Mouse (Mus musculus): ENCODE measurements at regions not wholly inside any gene's neighbourhood (a gene's known extent, or its start where the extent isn't known, plus 50 kb on each side); places are given as distances from the start of the nearest gene placed in this dataset.

- TF ChIP-seq POLR2A (IDR thresholded peaks at IDR 0.05; ENCODE audit: borderline replicate concordance, extremely low read depth, insufficient read depth, insufficient read length), result no peak
- Histone ChIP-seq H3K9ac (ENCODE audit: low read depth, low read length, severe bottlenecking) (no peak overlapping the region), H3K36me3 (ENCODE audit: control insufficient read depth, insufficient read depth, low read length) (no peaks in the 10 kb centered on the region), H3K27me3 (ENCODE audit: control insufficient read depth, insufficient read depth, low read length) (peaks cover 10% of the 10 kb centered on the region), H3K4me3 (replicated peaks; ENCODE audit: low read length) (no peak overlapping the region), H3K9me3 (ENCODE audit: control insufficient read depth, low read length) (no peaks in the 10 kb centered on the region), H3K27ac (replicated peaks; ENCODE audit: low read depth, low read length) (no peak overlapping the region), H3K4me2 (replicated peaks; ENCODE audit: low read depth, low read length, severe bottlenecking) (no peak overlapping the region), H3K4me1 (ENCODE audit: control insufficient read depth, insufficient read depth, low read length) (no peaks in the 10 kb centered on the region)
- DNase-seq (ENCODE audit: low spot score) (peak; percentile 51), ATAC-seq (ENCODE audit: low FRiP score, low read depth) (peak; percentile 73; the same call in 1 of the 2 replicates)
- 13% methylated on average over 3 of the region's 3 CpGs for WGBS
Observed at GRCm38 (mm10) chr8:7323067-7323675, 1337.9 kb downstream of the Efnb2 start.

GRCm38 (mm10) chr8:7322376-7323066 lies 1338.5 kb downstream of the Efnb2 start:
- no peak for DNase-seq (ENCODE audit: low spot score)
- Histone ChIP-seq H3K27ac (replicated peaks; ENCODE audit: low read depth, low read length) (no peak overlapping the region), H3K36me3 (ENCODE audit: control insufficient read depth, insufficient read depth, low read length) (no peaks in the 10 kb centered on the region), H3K4me2 (replicated peaks; ENCODE audit: low read depth, low read length, severe bottlenecking) (no peak overlapping the region), H3K9me3 (ENCODE audit: control insufficient read depth, low read length) (no peaks in the 10 kb centered on the region), H3K9ac (ENCODE audit: low read depth, low read length, severe bottlenecking) (no peak overlapping the region), H3K4me1 (ENCODE audit: control insufficient read depth, insufficient read depth, low read length) (no peaks in the 10 kb centered on the region), H3K27me3 (ENCODE audit: control insufficient read depth, insufficient read depth, low read length) (peaks cover 10% of the 10 kb centered on the region), H3K4me3 (replicated peaks; ENCODE audit: low read length) (no peak overlapping the region)
- TF ChIP-seq POLR2A (IDR thresholded peaks at IDR 0.05; ENCODE audit: borderline replicate concordance, extremely low read depth, insufficient read depth, insufficient read length), result no peak
- 42% methylated on average over 12 of the region's 12 CpGs for WGBS
- ATAC-seq (ENCODE audit: low FRiP score, low read depth), result no peak

DNA sequence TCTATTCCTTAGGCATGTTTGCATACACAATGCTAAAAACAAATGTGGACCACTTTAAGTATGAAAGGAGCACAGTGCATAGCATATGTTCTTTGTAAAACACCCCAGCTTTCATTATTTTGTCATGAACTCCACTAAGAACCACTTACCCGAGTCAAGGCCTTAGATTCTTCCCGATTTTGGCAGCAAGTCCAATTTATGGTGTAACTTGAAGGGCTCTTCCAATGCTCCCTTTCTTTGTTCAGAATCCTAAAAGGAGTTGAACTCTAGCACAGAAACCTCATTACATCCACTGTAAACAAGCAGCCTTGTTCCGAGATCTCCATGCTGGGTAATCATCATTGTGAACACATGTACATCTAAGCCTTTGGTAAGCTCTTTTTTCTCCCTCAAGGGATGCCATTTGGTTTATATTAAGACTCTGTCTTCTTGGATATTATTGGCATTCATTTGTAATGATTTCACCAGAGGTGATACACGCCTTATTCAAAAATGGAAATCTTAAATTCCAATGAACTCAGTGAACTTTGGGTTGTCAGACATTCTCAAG lies 1344.2 kb downstream of the Efnb2 start:
- Histone ChIP-seq H3K4me3 (replicated peaks; ENCODE audit: low read length) (no peak overlapping the region), H3K9ac (ENCODE audit: low read depth, low read length, severe bottlenecking) (no peak overlapping the region), H3K9me3 (ENCODE audit: control insufficient read depth, low read length) (no peaks in the 10 kb centered on the region), H3K36me3 (ENCODE audit: control insufficient read depth, insufficient read depth, low read length) (no peaks in the 10 kb centered on the region), H3K4me2 (replicated peaks; ENCODE audit: low read depth, low read length, severe bottlenecking) (no peak overlapping the region), H3K4me1 (ENCODE audit: control insufficient read depth, insufficient read depth, low read length) (no peaks in the 10 kb centered on the region), H3K27ac (replicated peaks; ENCODE audit: low read depth, low read length) (no peak overlapping the region), H3K27me3 (ENCODE audit: control insufficient read depth, insufficient read depth, low read length) (peaks cover 6% of the 10 kb centered on the region)
- ATAC-seq (ENCODE audit: low FRiP score, low read depth), result no peak
- 33% methylated on average over 4 of the region's 4 CpGs for WGBS
- peak; percentile 67 for DNase-seq (ENCODE audit: low spot score)
- no peak for TF ChIP-seq POLR2A (IDR thresholded peaks at IDR 0.05; ENCODE audit: borderline replicate concordance, extremely low read depth, insufficient read depth, insufficient read length)

DNA sequence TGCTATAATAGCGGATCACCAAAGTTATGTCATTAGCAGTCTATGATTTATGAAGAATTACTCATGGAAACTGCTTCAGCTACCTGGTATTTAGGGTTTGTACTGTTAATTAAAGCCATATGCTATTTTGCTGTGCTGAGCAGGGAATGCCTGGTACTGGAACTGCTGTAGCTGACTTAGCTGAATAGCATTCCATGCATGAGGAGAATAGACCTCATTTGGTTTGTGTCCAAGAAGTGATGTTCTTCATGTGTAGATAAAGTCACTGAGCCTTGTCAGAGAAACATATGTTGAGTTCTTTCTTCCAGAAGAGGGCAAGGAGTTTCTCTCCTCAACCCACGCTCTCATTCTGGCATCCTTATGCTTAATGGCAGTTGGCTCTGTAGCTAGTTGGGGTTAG lies 1351.8 kb downstream of the Efnb2 start:
- TF ChIP-seq POLR2A (IDR thresholded peaks at IDR 0.05; ENCODE audit: borderline replicate concordance, extremely low read depth, insufficient read depth, insufficient read length), result no peak
- H3K27ac ChIP-seq (replicated peaks; ENCODE audit: low read depth, low read length), result no peak overlapping the region
- H3K27me3 ChIP-seq (ENCODE audit: control insufficient read depth, insufficient read depth, low read length), result no peaks in the 10 kb centered on the region
- H3K9ac ChIP-seq (ENCODE audit: low read depth, low read length, severe bottlenecking), result no peak overlapping the region
- 51% methylated on average over 2 of the region's 2 CpGs for WGBS
- H3K4me1 ChIP-seq (ENCODE audit: control insufficient read depth, insufficient read depth, low read length), result no peaks in the 10 kb centered on the region
- DNase-seq (ENCODE audit: low spot score) (peak; percentile 37), ATAC-seq (ENCODE audit: low FRiP score, low read depth) (no peak)
- H3K4me3 ChIP-seq (replicated peaks; ENCODE audit: low read length), result no peak overlapping the region
- no peaks in the 10 kb centered on the region for H3K36me3 ChIP-seq (ENCODE audit: control insufficient read depth, insufficient read depth, low read length)
- H3K4me2 ChIP-seq (replicated peaks; ENCODE audit: low read depth, low read length, severe bottlenecking), result no peak overlapping the region
- H3K9me3 ChIP-seq (ENCODE audit: control insufficient read depth, low read length), result no peaks in the 10 kb centered on the region

DNA sequence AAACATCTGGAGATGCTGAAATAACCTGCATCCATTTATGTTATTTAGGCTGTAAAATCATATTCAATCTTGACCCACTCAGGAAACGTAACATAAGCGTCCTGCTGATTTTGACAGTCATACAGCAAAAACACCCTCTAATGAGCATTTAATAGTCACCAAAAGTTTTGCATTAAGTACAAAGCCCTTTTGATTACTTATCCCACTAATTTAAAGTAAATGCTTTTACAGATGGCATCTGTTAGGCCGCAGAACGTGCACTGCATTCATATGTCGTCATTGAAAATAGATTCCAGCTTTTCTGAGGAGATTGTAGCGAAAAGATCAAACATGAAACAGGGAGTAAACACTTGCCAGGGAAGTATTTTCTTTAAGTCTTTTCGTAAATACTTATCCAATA lies 1371.7 kb downstream of the Efnb2 start:
- TF ChIP-seq POLR2A (IDR thresholded peaks at IDR 0.05; ENCODE audit: borderline replicate concordance, extremely low read depth, insufficient read depth, insufficient read length), result no peak
- Histone ChIP-seq H3K36me3 (ENCODE audit: control insufficient read depth, insufficient read depth, low read length) (no peaks in the 10 kb centered on the region), H3K9ac (ENCODE audit: low read depth, low read length, severe bottlenecking) (no peak overlapping the region), H3K9me3 (ENCODE audit: control insufficient read depth, low read length) (no peaks in the 10 kb centered on the region), H3K27me3 (ENCODE audit: control insufficient read depth, insufficient read depth, low read length) (no peaks in the 10 kb centered on the region), H3K27ac (replicated peaks; ENCODE audit: low read depth, low read length) (no peak overlapping the region), H3K4me2 (replicated peaks; ENCODE audit: low read depth, low read length, severe bottlenecking) (no peak overlapping the region), H3K4me1 (ENCODE audit: control insufficient read depth, insufficient read depth, low read length) (no peaks in the 10 kb centered on the region), H3K4me3 (replicated peaks; ENCODE audit: low read length) (no peak overlapping the region)
- no peak for ATAC-seq (ENCODE audit: low FRiP score, low read depth)
- 15% methylated on average over 7 of the region's 7 CpGs for WGBS
- DNase-seq (ENCODE audit: low spot score), result peak; percentile 38

Measured in limb, embryonic 14.5 days (tissue).